Mouse (Mus musculus) WW6 (cell line): ENCODE data around the gene Sun1.

ENCODE experiments used
- DNase-seq: peaks from one replicate; pipeline ENCODE4 v3.0.0-alpha.2; 2013; ENCODE audit warnings: low read depth, low spot score

The Sun1 gene

DNA sequence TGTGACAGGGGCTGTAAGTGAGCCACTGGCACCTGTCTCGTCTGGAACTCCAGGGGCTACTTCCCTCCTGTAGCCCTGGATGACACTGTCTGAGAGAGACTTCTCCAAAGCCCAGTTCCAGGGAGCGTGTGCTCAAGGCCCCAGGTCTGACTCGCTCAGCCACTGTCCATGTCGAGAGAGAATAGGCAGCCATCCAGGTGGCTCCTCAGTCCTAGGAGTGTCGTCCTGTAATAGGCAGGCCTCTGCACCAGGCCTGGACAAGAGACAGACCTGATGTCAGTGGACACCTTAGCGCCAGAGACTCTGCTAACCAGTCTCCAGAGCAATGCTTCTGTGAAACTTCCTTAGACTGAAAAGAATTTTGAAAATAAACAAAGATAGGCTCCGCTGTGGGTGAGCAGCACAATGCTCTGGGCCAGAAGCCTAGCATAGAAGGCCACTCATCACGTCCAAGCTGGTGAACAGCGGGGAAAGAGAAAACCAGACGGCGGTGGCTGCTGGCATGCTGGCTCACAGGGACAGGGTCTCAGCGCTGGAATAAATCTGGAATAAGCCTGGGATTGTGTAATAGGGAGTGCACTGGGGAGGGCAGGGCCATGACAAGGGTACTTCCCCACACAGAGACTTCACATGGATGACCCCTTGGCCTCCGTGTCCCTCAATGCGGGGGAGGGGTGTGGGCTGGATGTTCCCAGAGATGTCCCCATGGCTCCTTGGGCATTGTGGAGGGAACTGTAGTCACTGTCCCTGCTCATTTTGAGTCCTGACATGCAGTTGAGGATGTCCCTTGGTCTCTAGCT, 85.9 kb downstream of the Sun1 start:
- no peak for DNase-seq

DNA sequence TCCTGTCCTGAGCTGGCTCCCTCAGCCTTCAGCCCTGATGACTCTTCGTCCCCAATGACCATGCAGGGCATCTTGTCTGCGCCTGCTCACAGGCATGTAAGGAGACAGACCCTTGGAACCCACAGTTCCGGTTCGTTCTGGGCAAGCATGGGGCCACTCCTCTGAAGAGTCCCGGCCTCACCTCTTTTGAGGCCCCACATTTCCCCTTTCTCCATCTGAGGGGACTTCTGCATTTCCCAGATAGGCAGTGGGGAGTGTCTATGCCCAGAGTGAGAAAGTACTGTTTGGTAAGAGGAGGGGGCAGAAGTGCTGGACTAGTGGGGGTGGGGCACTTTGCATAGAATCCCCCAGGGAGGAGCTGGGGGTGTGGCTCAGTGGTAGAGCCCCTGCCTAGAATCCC, 86.7 kb downstream of the Sun1 start:
- no peak for DNase-seq

GRCm38 (mm10) chr5:139287787-139288186, 87.3 kb downstream of the Sun1 start:
- DNase-seq, result no peak

- no peak for DNase-seq
These were observed 88.2 kb downstream of the Sun1 start for GRCm38 (mm10) chr5:139288591-139288990.

- DNase-seq, result no peak
These were observed 90.2 kb downstream of the Sun1 start for GRCm38 (mm10) chr5:139290467-139291259.

GRCm38 (mm10) chr5:139291811-139292560, 91.5 kb downstream of the Sun1 start:
- no peak for DNase-seq

DNA sequence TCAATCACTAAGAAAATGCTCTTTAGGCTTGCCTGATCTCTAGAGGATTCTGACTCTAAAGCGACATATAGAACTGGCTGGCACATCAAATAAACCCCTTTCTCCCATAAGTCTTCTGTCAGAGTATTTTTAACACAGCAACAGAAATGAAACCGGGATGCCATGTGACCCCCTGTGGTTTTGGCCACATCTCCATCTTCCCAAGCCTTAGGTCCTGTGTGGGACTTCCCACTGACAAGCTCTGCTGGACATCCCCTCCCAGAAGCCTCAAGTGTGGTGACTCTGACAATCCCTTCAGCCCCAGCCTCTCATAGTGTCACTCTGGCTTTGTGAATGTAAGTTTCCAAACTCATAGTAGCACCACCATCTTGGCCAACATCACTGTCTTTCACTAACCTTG, 93.7 kb downstream of the Sun1 start:
- no peak for DNase-seq

GRCm38 (mm10) chr5:139297092-139297491, 96.7 kb downstream of the Sun1 start:
- no peak for DNase-seq

- no peak for DNase-seq
These were observed 97.3 kb downstream of the Sun1 start for GRCm38 (mm10) chr5:139297745-139298144.
